Mouse (Mus musculus) left cerebral cortex, postnatal 10 days (tissue): ENCODE measurements at regions not wholly inside any gene's neighbourhood (a gene's known extent, or its start where the extent isn't known, plus 50 kb on each side); places are given as distances from the start of the nearest gene placed in this dataset.

Source experiments
- DNase-seq, 2 experiments: peaks; one replicate each; pipeline ENCODE4 v3.0.0; 2021 to 2022; ENCODE audit warnings: low spot score in 2 of 2, mixed read lengths in 1 of 2; ENCODE audit errors: extremely low spot score in 1 of 2
- intact Hi-C: fragments of 180-260 bp; cut with DNase I; formaldehyde crosslinking; loops from one replicate; pipeline ENCODE4 v1.15.1; 2025

DNA sequence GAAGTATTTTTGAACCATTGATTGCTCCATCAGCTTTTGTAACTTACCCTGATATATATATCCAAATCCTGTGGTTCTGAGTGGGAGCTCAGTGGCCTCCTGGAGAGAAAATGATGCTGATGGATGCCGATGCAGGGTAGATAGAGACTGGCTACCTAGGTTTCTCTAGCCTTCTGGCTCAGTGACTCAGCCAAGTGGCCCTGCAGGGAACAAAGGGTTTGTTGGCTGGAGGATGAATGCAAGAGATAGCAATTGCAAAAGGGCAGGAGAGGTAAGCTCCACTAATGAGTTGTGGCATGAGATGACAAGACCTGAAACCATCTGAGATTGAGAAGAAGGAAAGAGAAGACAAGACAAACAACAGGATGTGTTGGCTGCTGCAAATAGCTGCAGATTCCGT is 524.6 kb upstream of the Pdzrn3 start:
- DNase-seq, result no peak

GRCm38 (mm10) chr6:101898544-101898943 is 520.8 kb upstream of the Pdzrn3 start:
- DNase-seq, result no peak
- intact Hi-C loops, result no loop called here

More for the DNA sequence above, 524.6 kb upstream of the Pdzrn3 start:
- intact Hi-C loops, result no loop called here

DNA sequence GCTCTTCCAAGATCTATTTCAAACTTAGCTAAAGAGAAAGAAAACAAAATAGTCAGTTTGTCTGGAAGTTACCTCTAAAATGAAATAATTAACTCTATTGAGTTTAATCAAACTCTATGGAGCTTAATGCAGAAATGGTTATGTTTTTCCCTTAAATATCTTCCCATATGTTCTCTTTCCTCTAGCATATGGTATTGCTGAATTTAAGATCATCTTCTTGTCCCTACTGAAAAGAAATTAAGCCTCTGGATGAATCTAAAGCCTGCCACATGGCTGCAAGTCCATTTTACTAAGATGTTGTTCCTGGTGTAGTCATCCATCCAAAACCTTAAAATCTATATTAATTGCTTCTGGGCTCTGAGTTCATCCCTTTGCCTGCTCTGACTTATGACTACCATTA is 513.0 kb upstream of the Pdzrn3 start:
- DNase-seq, result no peak
- intact Hi-C loops, result no loop called here

GRCm38 (mm10) chr6:101882938-101883337 is 505.2 kb upstream of the Pdzrn3 start:
- no peak for DNase-seq
- intact Hi-C loops, result no loop called here

- intact Hi-C loops, result no loop called here
Observed at GRCm38 (mm10) chr6:101874894-101875293, 497.2 kb upstream of the Pdzrn3 start.

DNA sequence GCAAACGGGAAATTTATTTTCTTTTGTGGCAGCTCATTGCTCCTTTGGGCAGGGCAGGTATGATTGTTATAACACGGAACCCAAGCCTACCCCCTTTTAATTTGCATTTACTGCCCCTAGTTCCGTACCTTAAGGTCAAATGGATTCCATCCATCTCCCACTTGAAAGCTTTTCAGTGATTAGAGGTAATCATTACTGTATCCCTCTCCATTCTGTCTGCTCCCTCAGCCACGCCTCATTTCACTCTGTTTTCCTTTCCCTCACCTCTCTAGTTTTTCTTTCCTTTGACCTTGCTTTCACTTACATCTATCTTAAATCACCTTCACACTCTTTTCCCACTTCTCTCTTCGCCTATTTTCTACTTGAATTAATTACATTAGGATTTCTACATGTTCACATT is 481.2 kb upstream of the Pdzrn3 start:
- intact Hi-C loops, result no loop called here
- no peak for DNase-seq

More at GRCm38 (mm10) chr6:101874894-101875293, 497.2 kb upstream of the Pdzrn3 start:
- no peak for DNase-seq

DNA sequence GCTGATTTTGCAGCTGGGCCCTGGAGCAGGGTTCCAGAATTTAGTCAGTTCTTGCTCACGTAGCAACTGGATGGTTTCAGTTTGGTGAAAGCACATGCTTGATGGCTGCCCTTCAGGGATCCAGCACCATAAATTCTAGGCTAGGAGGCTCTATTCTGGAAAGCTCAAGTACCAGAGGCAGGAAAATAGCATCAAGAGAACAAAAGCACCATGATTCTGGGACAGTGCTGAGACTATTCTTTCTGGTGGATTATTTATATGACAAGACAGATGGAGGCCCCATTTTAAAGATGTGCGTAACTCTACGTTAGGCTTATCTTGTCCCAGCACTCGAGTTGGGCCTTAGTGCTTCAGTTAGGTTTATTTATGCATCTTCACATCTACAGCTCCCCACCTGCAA is 463.0 kb upstream of the Pdzrn3 start:
- intact Hi-C loops, result no loop called here
- DNase-seq, result no peak

DNA sequence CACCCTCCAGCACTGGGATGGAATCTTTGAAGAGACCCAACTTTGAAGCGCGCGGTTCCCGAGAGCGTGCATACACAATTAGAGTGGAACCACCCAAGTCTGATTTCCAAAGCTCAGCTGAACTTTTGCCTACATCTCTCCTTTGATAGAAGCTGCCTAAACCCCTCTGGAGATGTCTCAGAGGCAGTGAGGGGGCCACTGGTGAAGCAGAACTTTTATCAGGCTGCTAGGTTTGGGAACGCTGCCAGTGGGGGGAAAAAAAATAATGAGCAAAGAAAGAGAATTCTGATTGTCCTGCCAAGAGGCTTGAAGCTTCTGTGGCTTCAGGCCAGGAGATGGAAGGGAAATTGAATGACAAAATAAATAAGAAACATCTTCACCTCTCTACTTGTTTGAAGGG is 459.9 kb upstream of the Pdzrn3 start:
- DNase-seq, result peak; percentile 8 to 60
- intact Hi-C loops, result no loop called here

- peak in 1 of 2 experiments; percentile 10 for DNase-seq
- intact Hi-C loops, result no loop called here
Observed at GRCm38 (mm10) chr6:101793986-101794385, 416.3 kb upstream of the Pdzrn3 start.

- DNase-seq, result no peak
- intact Hi-C loops, result no loop called here
Observed at GRCm38 (mm10) chr6:101777864-101778263, 400.2 kb upstream of the Pdzrn3 start.

DNA sequence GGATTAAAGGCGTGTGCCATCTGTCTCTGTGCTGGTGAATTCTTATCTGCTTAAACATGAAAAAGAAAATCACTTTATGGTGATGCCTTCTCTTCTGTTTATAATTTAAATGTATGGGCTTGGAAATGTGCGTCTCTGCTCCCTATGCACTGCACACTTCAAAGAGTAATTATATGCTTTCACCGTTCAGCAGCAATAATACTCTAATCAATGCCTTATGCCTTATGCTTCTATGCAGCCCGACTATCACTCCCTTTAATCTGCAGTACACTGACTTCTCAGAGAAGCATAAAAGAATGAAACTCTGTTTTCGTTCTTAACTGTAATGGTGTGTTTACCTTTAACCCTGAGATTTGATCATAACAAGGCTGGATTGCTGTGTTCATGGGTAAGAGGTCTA is 395.5 kb upstream of the Pdzrn3 start:
- DNase-seq, result no peak

DNA sequence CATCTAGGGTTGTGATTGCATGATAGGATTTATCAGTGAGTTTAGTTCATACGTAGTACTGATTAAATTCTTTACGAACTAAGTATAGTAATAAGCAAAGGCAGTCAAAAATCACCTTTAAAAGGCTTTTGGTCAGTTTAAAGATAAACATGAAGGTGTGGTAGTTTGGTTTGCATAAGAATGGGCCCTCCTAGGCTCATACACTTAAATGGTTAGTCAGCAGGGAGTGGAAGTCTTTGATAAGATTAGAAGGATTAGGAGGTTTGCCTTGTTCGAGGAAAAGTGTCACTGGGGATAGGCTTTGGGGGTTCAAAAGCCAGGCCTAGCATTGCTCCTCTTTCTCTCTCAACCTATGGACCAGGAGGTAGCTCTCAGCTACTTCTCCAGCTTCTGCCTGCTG is 357.4 kb upstream of the Pdzrn3 start:
- no peak for DNase-seq
- intact Hi-C loops, result no loop called here

More for the DNA sequence above, 395.5 kb upstream of the Pdzrn3 start:
- intact Hi-C loops, result no loop called here

DNA sequence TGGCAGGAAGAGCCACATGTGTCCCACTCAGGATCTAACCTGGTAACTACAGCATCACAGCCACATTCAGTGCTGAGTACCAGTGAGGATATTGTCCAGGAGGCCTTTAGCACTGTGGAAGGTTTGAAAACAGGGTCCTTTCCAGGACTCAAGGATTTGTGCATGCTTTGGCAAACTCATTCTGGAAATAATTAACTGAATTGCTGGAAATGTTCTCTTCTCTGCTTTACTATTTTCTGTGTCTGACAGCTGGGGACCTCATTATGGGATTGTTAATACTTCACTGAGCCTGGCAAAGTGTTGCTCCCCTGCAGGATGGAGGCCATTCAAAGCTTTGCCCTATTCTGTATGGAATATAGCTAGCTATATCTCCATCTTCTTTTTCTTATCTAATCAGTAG is 342.8 kb upstream of the Pdzrn3 start:
- intact Hi-C loops, result no loop called here
- DNase-seq, result no peak

- intact Hi-C loops, result no loop called here
Observed at GRCm38 (mm10) chr6:101689684-101690083, 312.0 kb upstream of the Pdzrn3 start.

DNA sequence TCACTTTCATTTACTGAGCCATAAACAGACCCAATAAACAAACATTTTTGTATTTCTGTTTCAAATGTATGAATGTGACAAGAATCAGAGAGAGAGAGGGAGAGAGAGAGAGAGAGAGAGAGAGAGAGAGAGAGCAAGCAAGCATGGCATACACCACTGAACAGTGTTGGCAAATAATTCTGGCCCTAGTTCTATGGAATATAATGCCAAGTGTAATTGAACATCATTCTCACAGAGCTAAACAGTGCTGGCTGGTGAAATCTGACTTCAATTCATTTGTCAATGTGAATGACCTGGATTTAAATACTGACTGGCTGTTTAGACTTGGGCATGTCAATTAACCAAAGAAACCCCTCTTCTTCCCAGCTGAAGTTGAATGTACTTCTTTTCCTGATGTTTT is 308.9 kb upstream of the Pdzrn3 start:
- intact Hi-C loops, result no loop called here
- no peak for DNase-seq

More at GRCm38 (mm10) chr6:101689684-101690083, 312.0 kb upstream of the Pdzrn3 start:
- DNase-seq, result no peak

GRCm38 (mm10) chr6:101685734-101686133 is 308.0 kb upstream of the Pdzrn3 start:
- intact Hi-C loops, result no loop called here

GRCm38 (mm10) chr6:101684390-101684789 is 306.7 kb upstream of the Pdzrn3 start:
- intact Hi-C loops, result no loop called here
- DNase-seq, result no peak

More at GRCm38 (mm10) chr6:101685734-101686133, 308.0 kb upstream of the Pdzrn3 start:
- no peak for DNase-seq

DNA sequence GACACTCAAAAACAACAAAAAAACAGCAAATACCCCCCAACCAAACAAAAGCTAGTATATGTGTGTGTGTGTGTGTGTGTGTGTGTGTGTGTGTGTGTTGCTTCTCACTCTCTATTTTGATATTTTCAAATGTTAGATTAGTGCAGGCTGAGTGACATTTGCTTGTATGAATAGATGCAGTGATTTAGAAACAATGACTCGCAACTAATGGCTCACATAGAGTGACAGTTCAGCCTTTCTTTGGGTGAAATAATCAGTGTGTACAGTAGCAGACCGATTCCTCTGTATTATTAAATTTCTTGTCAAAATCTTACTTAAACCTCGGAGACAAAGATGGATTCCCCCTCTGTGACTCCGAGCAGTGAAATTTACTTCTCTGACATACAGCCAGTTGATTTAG is 297.1 kb upstream of the Pdzrn3 start:
- intact Hi-C loops, result no loop called here
- no peak for DNase-seq

DNA sequence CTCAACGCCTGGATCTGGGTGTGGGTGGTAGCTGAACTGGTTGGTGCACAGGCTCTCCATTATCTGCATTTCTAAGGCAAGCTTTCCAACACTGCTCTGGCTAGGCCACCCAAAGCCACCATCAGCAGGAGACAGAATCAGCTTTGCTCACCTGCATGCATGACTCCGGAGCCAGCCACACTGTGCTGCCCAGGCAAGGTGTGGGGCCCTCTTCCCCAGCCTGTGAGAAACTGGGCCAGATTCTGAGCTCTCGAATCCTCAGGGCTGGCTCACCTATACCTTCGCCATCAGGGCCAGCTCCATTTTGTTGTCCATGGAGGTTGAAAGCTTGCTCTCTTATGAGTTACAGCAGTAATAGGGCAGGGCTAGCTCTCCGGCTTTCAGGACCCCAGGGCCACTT is 293.1 kb upstream of the Pdzrn3 start:
- no peak for DNase-seq
- intact Hi-C loops, result no loop called here

DNA sequence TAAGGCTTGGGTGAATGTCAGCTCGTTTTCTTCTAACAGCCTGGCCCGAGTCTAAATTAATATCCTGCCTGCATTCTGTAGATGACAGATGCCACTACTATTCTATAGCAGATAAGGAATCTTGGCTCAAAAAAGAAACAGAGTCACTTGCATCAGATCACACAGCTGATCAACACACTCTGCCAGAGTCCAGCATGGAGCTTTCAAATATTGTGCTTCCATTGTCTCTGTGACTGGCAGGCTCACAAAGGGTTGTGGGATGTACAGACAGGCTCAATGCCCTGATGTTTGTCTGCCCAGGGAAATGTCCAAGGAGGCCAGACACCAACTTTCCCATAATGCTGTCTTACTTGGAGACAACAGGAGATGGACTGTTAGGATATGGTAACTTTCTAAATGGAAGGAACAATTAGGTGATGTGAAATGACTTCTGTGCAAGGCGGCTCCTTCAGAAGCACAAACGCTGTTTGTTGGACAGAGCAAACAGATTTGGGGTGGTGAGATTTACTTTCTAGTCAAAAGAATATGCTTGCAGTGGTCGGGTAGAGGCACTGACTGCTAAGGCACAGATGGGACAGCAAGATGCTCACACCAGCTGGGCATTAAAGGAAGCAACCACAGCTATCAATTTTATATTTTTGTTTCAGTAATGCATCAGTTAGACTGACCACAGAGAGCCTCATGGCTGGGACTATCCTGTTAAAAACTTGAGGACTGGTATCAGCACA is 291.6 kb upstream of the Pdzrn3 start:
- intact Hi-C loops, result no loop called here
- no peak for DNase-seq

GRCm38 (mm10) chr6:101654351-101654750 is 276.7 kb upstream of the Pdzrn3 start:
- intact Hi-C loops, result loop anchor here (10.0 kb wide), 3 partner anchors 270 to 1550 kb away; no protein-coding TSS in a partner anchor

More at GRCm38 (mm10) chr6:101654351-101654750, 276.7 kb upstream of the Pdzrn3 start:
- no peak for DNase-seq
